ENCODE assay signal across 8 mouse cellular contexts in genomic region chr3:129879131-129879757, GRCm38 (mm10). TPM values are rescaled to one million over a fixed set of nuclear protein-coding genes. Genes with fewer than 3 reads are reported as not detected.
DNase-seq lines count a peak whose midpoint lies in the region; ATAC-seq and TF ChIP-seq lines count a peak whose summit lies in the region.

No protein-coding gene starts in this region.

- H3K9ac ChIP-seq in neural tube, embryonic 11.5 days (ENCODE audit: low read length) = peak overlapping the region; percentile 66
- peak overlapping the region; percentile 84 for H3K9ac ChIP-seq in intestine, embryonic 16.5 days (ENCODE audit: low read depth, low read length)
- peak overlapping the region; percentile 76 for H3K9ac ChIP-seq in neural tube, embryonic 15.5 days (replicated peaks)

- peak; percentile 17 for DNase-seq in neural tube, embryonic 11.5 days (ENCODE audit: low spot score)
- DNase-seq in neural tube, embryonic 10.5 days (ENCODE audit: extremely low spot score, low spot score) = no peak
- peak; percentile 11 for DNase-seq in gastrocnemius, postnatal 14 days
- DNase-seq in lung, adult 18-20 months = peak; percentile 41 to 63
- no peak for DNase-seq in layer of hippocampus, postnatal 14 days (ENCODE audit: low spot score in 2 of 2)

- no peaks in the 10 kb centered on the region for H3K4me1 ChIP-seq in neural tube, embryonic 11.5 days (ENCODE audit: control insufficient read depth, insufficient read depth, low read length)
- peaks cover 3% of the 10 kb centered on the region for H3K4me1 ChIP-seq in bone marrow macrophage, adult 2 months (ENCODE audit: control insufficient read depth, insufficient read depth, low read length)
- peaks cover 4% of the 10 kb centered on the region; the same call in 1 of the 2 replicates for H3K4me1 ChIP-seq in intestine, embryonic 16.5 days (ENCODE audit: control insufficient read depth, insufficient read depth, low read length)
- H3K4me1 ChIP-seq in neural tube, embryonic 15.5 days = peaks cover 14% of the 10 kb centered on the region

- intact Hi-C loops in gastrocnemius, postnatal 14 days (cut with DNase I; ENCODE audit: low total_unique reads) = no loop called here

- under 1% methylated on average over 24 of the region's 25 CpGs for WGBS in neural tube, embryonic 11.5 days
- 2% methylated on average over 25 of the region's 25 CpGs for WGBS in intestine, embryonic 16.5 days
- 2% methylated on average over 24 of the region's 25 CpGs for WGBS in neural tube, embryonic 15.5 days

- H3K27ac ChIP-seq in neural tube, embryonic 11.5 days (ENCODE audit: low read depth, low read length) = no peak overlapping the region
- no peak overlapping the region for H3K27ac ChIP-seq in bone marrow macrophage, adult 2 months (ENCODE audit: insufficient read depth, low read depth, low read length)
- H3K27ac ChIP-seq in intestine, embryonic 16.5 days (ENCODE audit: low read length) = peak overlapping the region; percentile 81
- peak overlapping the region; percentile 85 for H3K27ac ChIP-seq in neural tube, embryonic 15.5 days (replicated peaks)

- H3K36me3 ChIP-seq in neural tube, embryonic 11.5 days (ENCODE audit: control insufficient read depth, insufficient read depth, low read length) = no peaks in the 10 kb centered on the region
- no peaks in the 10 kb centered on the region for H3K36me3 ChIP-seq in intestine, embryonic 16.5 days (ENCODE audit: control insufficient read depth, insufficient read depth, low read length)
- no peaks in the 10 kb centered on the region for H3K36me3 ChIP-seq in neural tube, embryonic 15.5 days

- TF ChIP-seq CTCF in bone marrow macrophage, adult 2 months (IDR thresholded peaks at IDR 0.05; ENCODE audit: low read depth, low read length) = no peak

- peak; percentile 60 for ATAC-seq in neural tube, embryonic 11.5 days (ENCODE audit: insufficient read depth, low FRiP score, low TSS enrichment)
- peak; percentile 87 for ATAC-seq in intestine, embryonic 16.5 days
- peak; percentile 59 for ATAC-seq in neural tube, embryonic 15.5 days (ENCODE audit: low FRiP score)

- H3K9me3 ChIP-seq in neural tube, embryonic 11.5 days (ENCODE audit: control insufficient read depth, low read length) = no peaks in the 10 kb centered on the region
- H3K9me3 ChIP-seq in intestine, embryonic 16.5 days (ENCODE audit: control insufficient read depth, low read length) = no peaks in the 10 kb centered on the region
- H3K9me3 ChIP-seq in neural tube, embryonic 15.5 days (replicated peaks) = no peaks in the 10 kb centered on the region

- H3K4me2 ChIP-seq in neural tube, embryonic 11.5 days (ENCODE audit: low read depth) = peak overlapping the region; percentile 90
- peak overlapping the region; percentile 87 for H3K4me2 ChIP-seq in intestine, embryonic 16.5 days (ENCODE audit: low read depth, low read length)
- peak overlapping the region; percentile 96 for H3K4me2 ChIP-seq in neural tube, embryonic 15.5 days

- no peak for TF ChIP-seq POLR2A in bone marrow macrophage, adult 2 months (IDR thresholded peaks at IDR 0.05; ENCODE audit: borderline replicate concordance, low read depth, low read length)

- peak overlapping the region; percentile 51 for H3K4me3 ChIP-seq in neural tube, embryonic 11.5 days (ENCODE audit: low read depth, low read length)
- H3K4me3 ChIP-seq in bone marrow macrophage, adult 2 months (ENCODE audit: insufficient read depth, low read length) = peak overlapping the region; percentile 94
- H3K4me3 ChIP-seq in intestine, embryonic 16.5 days (ENCODE audit: low read length) = peak overlapping the region; percentile 74
- peak overlapping the region; percentile 55 for H3K4me3 ChIP-seq in neural tube, embryonic 15.5 days (replicated peaks)

- no peaks in the 10 kb centered on the region for H3K27me3 ChIP-seq in neural tube, embryonic 11.5 days (ENCODE audit: control insufficient read depth, insufficient read depth, low read length)
- H3K27me3 ChIP-seq in intestine, embryonic 16.5 days (replicated peaks; ENCODE audit: control insufficient read depth, insufficient read depth, low read length) = no peaks in the 10 kb centered on the region
- H3K27me3 ChIP-seq in neural tube, embryonic 15.5 days (replicated peaks) = no peaks in the 10 kb centered on the region

RNA-seq across cellular contexts. Expression of gene Pla2g12a, which starts 0.8 kb away (rescaled TPM):
- polyA plus RNA-seq in neural tube, embryonic 11.5 days (2014; fragmentation: Nextera tagmentation; extraction: Ambion mirVana) = 20.9 and 22.9 TPM in 2 replicates
- 8.8 and 11.8 TPM in 2 replicates for polyA plus RNA-seq in bone marrow macrophage, adult 2 months (2012; ENCODE audit: insufficient read depth, insufficient read length, missing spikeins)
- 10 to 100 TPM; 28.2 to 39.8 TPM for total RNA-seq in gastrocnemius, postnatal 14 days (2021)
- 47.5 and 62.4 TPM in 2 replicates for polyA plus RNA-seq in intestine, embryonic 16.5 days (2015; fragmentation: Nextera tagmentation; extraction: Ambion mirVana)
- polyA plus RNA-seq in neural tube, embryonic 15.5 days (2015; fragmentation: Nextera tagmentation; extraction: Ambion mirVana) = 37.5 and 43.4 TPM in 2 replicates
- total RNA-seq in layer of hippocampus, postnatal 14 days (2021) = 10 to 100 TPM; 21.4 to 23.6 TPM

RNA-seq across cellular contexts. Expression of gene Casp6, which starts 22.0 kb away (rescaled TPM):
- polyA plus RNA-seq in neural tube, embryonic 11.5 days (2014; fragmentation: Nextera tagmentation; extraction: Ambion mirVana) = 58.5 and 60.4 TPM in 2 replicates
- polyA plus RNA-seq in bone marrow macrophage, adult 2 months (2012; ENCODE audit: insufficient read depth, insufficient read length, missing spikeins) = 40.6 and 42.0 TPM in 2 replicates
- total RNA-seq in gastrocnemius, postnatal 14 days (2021) = 1 to 10 TPM; 5.2 to 5.7 TPM
- 179 and 183 TPM in 2 replicates for polyA plus RNA-seq in intestine, embryonic 16.5 days (2015; fragmentation: Nextera tagmentation; extraction: Ambion mirVana)
- 20.3 and 41.2 TPM in 2 replicates for polyA plus RNA-seq in neural tube, embryonic 15.5 days (2015; fragmentation: Nextera tagmentation; extraction: Ambion mirVana)
- 1 to 10 TPM; 7.5 to 7.6 TPM for total RNA-seq in layer of hippocampus, postnatal 14 days (2021)

RNA-seq across cellular contexts. Expression of gene Cfi, which starts 43.6 kb away (rescaled TPM):
- polyA plus RNA-seq in neural tube, embryonic 11.5 days (2014; fragmentation: Nextera tagmentation; extraction: Ambion mirVana) = 0.15 TPM in 1 of 2 replicates, not detected in the other
- polyA plus RNA-seq in bone marrow macrophage, adult 2 months (2012; ENCODE audit: insufficient read depth, insufficient read length, missing spikeins) = not detected in 2 replicates
- total RNA-seq in gastrocnemius, postnatal 14 days (2021) = not detected
- polyA plus RNA-seq in intestine, embryonic 16.5 days (2015; fragmentation: Nextera tagmentation; extraction: Ambion mirVana) = 77.7 and 82.8 TPM in 2 replicates
- 0.73 and 1.1 TPM in 2 replicates for polyA plus RNA-seq in neural tube, embryonic 15.5 days (2015; fragmentation: Nextera tagmentation; extraction: Ambion mirVana)
- total RNA-seq in layer of hippocampus, postnatal 14 days (2021) = not detected

RNA-seq across cellular contexts. Expression of gene Gar1, which starts 48.0 kb away (rescaled TPM):
- 39.1 and 50.2 TPM in 2 replicates for polyA plus RNA-seq in neural tube, embryonic 11.5 days (2014; fragmentation: Nextera tagmentation; extraction: Ambion mirVana)
- polyA plus RNA-seq in bone marrow macrophage, adult 2 months (2012; ENCODE audit: insufficient read depth, insufficient read length, missing spikeins) = 17.6 and 21.1 TPM in 2 replicates
- 10 to 100 TPM; 16.0 to 26.7 TPM for total RNA-seq in gastrocnemius, postnatal 14 days (2021)
- polyA plus RNA-seq in intestine, embryonic 16.5 days (2015; fragmentation: Nextera tagmentation; extraction: Ambion mirVana) = 50.5 and 56.0 TPM in 2 replicates
- 45.1 and 55.5 TPM in 2 replicates for polyA plus RNA-seq in neural tube, embryonic 15.5 days (2015; fragmentation: Nextera tagmentation; extraction: Ambion mirVana)
- total RNA-seq in layer of hippocampus, postnatal 14 days (2021) = 10 to 100 TPM; 45.3 to 50.9 TPM

RNA-seq across cellular contexts. Expression of gene Rrh, which starts 56.9 kb away (rescaled TPM):
- polyA plus RNA-seq in neural tube, embryonic 11.5 days (2014; fragmentation: Nextera tagmentation; extraction: Ambion mirVana) = not detected in 2 replicates
- polyA plus RNA-seq in bone marrow macrophage, adult 2 months (2012; ENCODE audit: insufficient read depth, insufficient read length, missing spikeins) = 0.27 and 0.50 TPM in 2 replicates
- not detected for total RNA-seq in gastrocnemius, postnatal 14 days (2021)
- polyA plus RNA-seq in intestine, embryonic 16.5 days (2015; fragmentation: Nextera tagmentation; extraction: Ambion mirVana) = 0.16 and 0.21 TPM in 2 replicates
- polyA plus RNA-seq in neural tube, embryonic 15.5 days (2015; fragmentation: Nextera tagmentation; extraction: Ambion mirVana) = 0.14 TPM in 1 of 2 replicates, not detected in the other
- under 1 TPM; 0.62 to 0.93 TPM for total RNA-seq in layer of hippocampus, postnatal 14 days (2021)

Comparison
In these comparisons a context has a peak if more than half of its experiments do, and no peak if none do; other contexts are left out.
1. DNase-seq: peak in neural tube, embryonic 11.5 days (single experiment), gastrocnemius, postnatal 14 days (single experiment) and lung, adult 18-20 months (2 of 2); none in neural tube, embryonic 10.5 days (single experiment) and layer of hippocampus, postnatal 14 days (0 of 2).
2. H3K27ac ChIP-seq: peak in intestine, embryonic 16.5 days (single experiment) and neural tube, embryonic 15.5 days (single experiment); none in neural tube, embryonic 11.5 days (single experiment) and bone marrow macrophage, adult 2 months (single experiment).
3. RNA of gene Cfi, which starts 43.6 kb away (polyA plus RNA-seq): 77.7 to 82.8 TPM in intestine, embryonic 16.5 days; 0.73 to 1.1 TPM in neural tube, embryonic 15.5 days, 0.15 TPM in neural tube, embryonic 11.5 days and not detected in bone marrow macrophage, adult 2 months; every median in the first group is over 10 times any median in the second.
4. Peak in every context shown above with its lines, with median percentiles within 50 percentile points of each other: ATAC-seq, H3K4me2 ChIP-seq, H3K4me3 ChIP-seq and H3K9ac ChIP-seq.